Mouse (Mus musculus): ENCODE results near the gene Lat. TPM values are rescaled to one million over a fixed set of nuclear protein-coding genes. Genes with fewer than 3 reads are reported as not detected.
"Not testable (repeated sequence)": the region's sequence is repeated elsewhere in the genome, so short reads cannot be mapped to it uniquely, and the experiment has no call there.

Gene Lat
- total RNA-seq (2021) = 1 to 10 TPM; 1.2 to 1.9 TPM
- long read RNA-seq = 0 reads

DNA sequence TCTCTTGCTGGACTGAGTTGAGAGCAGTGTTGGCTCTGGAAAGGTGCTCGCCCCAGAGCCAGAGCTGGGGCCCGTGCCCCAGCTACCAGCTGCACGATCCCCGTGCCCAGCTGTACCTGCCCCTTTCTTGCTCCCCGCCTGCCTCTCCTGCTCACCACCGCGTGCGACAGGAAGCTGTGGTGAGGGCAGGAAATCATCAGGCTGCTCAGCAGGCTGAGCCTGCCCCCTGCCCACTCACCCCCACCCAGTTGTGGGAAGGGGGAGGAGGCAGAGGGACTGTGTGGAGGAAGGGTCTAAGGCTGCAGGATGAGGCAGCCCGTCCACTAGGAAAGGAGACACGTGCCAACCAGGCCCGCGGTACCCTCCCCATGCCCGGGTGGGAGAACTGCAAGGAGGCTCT lies at the start of gene Lat:
Gene Lat, minus strand, starts transcription at position 178 of the 400 bp plus-strand sequence.
- DNase-seq (ENCODE audit: low spot score in 2 of 2) = no peak

DNA sequence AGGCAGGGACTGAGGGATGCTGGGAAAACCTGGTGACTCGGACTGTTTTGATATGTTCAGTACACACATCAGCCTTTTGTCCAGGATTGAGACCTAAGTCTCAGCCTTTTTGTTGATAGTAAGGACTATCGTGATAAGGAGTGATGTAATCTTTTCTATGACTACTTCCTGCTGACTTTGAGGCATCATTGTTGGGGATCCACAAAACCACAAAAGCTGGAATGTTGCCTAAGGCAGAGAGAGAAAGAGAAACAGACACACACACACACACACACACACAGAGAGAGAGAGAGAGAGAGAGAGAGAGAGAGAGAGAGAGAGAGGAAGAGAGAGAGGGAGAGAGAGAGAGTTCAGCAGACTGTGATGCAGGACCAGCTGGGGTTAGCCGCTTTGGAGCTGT lies 49.1 kb upstream of the Lat start:
- DNase-seq (ENCODE audit: low spot score in 2 of 2) = no peak

DNA sequence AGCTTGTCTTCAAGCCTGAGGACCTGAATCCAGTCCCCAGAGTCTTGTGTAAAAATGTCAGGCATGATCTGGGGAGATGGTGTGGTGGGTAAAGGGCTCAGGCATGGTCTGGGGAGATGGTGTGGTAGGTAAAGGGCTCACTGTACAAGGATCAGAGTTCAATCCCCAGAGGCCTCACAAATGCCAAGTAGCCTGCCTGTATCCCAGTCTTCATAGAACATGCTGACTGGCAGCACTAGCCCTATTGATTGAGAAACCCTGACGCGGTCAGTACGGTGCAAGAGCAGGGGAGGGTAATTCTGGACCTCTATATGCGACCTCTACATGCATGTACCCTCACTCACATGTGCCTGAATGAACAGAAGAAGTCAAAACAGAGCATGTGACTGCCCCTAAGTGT lies 48.2 kb upstream of the Lat start:
- DNase-seq (ENCODE audit: low spot score in 2 of 2) = no peak

DNA sequence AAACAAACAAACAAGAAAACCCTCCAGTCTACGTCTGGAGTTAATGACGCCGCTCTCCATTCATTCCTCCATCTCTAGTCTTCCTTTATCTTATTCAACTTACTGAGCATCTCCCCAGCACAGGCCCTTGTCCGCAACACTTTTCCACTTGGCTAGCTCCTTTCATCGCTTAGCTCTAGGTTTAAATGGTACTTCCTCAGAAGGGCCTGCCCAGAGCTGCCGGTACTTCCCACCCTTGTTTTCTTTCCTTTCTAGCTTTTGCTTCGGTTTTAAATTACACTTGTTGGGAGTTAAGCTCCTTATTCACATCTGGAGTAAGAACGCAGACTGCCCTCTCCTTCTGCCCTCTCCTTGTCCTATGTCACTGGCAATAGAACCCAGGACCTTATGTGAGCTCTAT lies 47.7 kb upstream of the Lat start:
- DNase-seq (ENCODE audit: low spot score in 2 of 2) = no peak

DNA sequence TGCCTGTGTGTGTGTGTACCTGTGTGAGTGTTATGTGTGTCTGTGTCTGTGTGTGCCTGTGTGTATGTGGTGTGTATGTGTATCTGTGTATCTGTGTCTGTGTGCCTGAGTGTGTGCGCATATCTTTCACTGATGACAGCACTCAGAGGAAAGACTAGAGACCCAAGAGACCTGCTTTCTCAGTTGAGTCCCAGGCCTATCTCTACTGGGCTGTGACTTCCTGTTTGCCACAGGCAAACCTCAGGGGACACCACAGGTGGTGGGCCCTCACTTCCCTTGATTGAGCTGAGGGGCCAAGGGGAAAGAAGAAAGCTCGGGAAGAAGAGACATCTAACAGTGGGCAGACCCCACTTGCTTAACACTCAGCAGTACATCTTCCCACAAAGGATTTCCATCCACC lies 47.2 kb upstream of the Lat start:
- no peak for DNase-seq (ENCODE audit: low spot score in 2 of 2)

DNA sequence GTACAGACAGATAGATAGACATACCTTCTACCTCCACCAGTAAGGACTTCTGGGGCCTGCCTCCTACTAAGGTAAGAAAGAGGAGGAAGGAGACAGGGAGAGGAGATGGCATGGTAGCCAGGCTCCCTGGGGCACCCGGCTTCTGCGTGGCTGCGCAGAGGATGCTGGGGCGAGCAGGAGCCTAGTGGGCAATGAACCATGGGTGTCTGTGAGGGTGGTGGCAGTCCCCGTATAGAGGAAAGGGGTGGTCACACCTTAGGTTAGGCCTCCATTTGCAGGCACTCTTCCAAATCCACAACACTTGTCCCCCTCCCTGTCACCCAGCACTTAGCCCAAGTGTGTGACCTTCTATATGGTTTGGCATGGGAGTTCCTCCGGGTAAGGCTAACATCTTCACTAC lies 45.4 kb upstream of the Lat start, which contains the start of gene Cd19:
Gene Cd19, minus strand, starts transcription at position 165 of the 400 bp plus-strand sequence.
- no peak for DNase-seq (ENCODE audit: low spot score in 2 of 2)

DNA sequence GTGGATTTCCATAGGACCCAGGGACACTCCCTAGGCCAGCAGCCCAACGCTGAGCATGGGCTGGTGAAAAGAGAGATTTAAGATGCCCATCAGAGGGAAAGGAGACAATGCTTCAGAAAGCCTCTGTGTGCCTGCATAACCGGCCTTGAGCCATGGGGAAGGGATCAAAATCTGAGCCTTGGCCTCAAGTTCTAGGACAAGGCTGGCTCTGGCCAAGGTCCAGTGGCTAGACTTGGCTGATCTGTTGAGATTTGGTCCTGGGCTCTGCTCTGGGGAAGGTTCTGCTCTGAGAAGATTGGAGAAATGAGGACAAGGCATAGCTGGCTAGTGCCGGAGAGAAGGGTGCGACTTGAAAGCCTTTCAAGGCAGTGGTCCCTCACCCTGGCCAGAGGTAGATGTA lies 41.7 kb upstream of the Lat start:
- DNase-seq (ENCODE audit: low spot score in 2 of 2) = no peak

DNA sequence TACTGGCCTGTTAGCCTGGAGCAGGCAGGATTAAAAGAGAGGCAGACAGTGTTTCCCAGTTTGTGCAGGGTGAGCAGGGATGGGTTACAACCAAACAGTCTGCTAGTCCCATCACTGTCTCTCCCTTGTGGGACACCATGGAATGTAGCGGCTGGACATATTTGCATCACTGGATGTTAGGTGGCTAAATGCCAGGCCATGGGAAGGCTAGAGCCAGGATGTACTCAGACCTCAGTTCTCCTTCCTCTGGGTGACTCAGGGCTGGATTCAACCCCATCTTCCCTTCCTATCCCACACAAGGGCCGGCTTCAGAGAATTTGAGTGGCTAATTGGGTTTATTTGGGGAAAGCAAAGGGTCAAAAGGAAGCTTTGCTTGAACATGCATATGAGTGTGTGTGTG lies 39.3 kb upstream of the Lat start:
- DNase-seq (ENCODE audit: low spot score in 2 of 2) = no peak

DNA sequence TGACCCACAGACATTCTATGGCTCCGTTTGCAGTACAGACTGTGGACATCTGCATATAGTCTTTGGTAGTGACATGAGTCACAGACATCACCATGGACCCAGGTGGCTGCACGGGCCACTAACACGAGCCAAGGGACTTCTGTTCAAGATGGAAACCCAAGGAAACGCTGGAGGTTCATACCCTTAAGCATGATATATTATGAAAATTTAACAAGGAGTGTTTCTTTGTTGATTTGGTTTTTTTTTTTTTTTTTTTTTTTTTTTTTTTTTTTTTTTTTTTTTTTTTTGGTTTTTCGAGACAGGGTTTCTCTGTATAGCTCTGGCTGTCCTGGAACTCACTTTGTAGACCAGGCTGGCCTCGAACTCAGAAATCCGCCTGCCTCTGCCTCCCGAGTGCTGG lies 33.1 kb upstream of the Lat start:
- DNase-seq (ENCODE audit: low spot score in 2 of 2) = not testable (repeated sequence)

DNA sequence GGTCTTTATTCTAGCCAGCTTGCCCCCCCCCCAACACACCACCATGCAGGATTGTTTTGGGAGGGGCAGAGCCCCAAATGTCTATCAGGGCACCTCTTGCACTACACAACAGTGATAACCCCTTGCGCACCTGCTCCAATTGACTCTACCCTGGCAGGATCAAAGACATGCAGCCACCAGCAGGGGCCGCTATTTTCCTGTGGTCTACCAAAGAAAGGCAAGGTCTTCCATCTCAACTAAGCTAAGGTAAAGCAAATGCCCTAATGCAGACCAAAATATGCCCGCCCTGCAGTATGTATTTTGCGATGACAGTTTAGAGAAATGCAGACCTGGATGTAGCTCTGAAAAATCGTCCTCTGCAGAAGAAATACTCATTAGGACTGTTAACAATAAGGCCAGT lies 30.2 kb upstream of the Lat start:
- DNase-seq (ENCODE audit: low spot score in 2 of 2) = peak; percentile 53 to 85

DNA sequence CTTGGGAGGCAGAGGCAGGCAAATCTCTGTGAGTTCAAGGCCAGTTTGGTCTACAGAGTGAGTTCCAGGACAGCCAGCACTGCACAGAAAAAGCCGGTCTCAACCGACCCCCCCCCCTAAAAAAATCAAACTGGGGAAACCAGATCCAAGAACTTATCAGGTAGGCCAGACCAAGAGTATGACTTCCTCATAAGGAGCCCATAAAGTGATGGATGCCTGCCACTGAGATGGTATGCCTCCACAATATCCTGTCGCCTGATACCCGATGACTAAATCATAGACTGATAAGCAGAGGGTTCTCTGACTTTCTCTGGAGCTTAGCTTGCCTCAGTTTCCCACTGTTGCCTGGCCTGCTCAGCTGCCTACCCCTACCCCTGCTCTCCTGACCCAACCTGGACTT lies 28.5 kb upstream of the Lat start:
- DNase-seq (ENCODE audit: low spot score in 2 of 2) = no peak

DNA sequence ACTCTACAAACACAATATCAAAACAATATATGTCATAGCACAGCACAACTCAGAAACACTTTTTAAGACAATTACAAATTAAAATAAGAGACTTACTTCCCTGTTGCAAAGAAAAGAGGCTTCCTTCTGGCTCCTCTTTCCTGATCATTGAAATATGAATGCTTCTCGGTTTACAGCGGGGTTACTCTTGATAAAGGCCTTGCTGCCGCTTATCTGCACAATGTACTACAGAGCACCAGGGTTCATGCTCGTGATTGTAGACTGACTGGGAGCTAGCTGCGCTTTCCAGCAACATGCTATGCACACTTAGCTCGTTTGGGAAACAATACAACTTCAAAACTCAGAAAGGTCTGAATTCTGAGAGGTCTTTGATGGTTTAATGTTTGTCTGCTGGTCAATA lies 27.9 kb upstream of the Lat start:
- DNase-seq (ENCODE audit: low spot score in 2 of 2) = no peak

DNA sequence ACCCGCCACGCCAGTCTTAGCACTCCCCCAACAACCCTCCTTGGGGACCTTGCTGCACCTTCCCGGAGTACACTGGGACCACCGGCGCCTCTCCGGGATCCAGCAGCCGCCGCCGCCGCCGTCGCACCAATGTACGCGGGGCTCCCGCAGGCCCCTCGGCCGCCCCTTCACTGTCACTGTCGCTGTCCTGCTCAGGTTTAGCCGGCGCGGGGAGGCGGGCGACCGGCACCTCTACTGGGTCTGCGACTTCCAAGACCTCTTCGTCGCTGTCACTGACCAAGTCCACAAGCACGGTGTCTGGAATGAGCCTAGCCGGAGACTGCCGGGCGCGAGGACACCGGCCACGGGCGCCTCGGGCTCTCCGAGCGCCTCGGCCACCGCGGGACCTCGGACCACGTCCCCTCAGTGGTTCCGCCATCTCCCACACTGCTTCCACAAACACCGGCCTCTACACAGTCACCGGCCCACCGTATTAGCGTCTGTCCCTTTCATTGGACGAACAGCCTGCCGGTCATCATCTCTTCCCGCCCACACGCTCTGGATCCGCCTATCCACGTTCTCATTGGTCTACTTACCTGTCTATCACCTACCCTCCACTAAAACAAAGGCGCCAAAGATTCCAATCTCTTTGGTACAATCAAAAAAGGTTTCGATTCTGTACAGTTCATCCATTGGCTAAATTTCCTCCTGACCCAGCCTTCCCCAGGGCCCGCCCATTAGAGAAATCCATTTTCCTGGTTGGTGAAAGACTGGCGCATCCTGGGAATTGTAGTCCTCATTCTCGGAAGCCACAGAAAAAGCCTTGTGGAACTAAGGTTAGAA lies 27.1 kb upstream of the Lat start, which contains the start of gene Nfatc2ip:
Gene Nfatc2ip, minus strand, starts transcription at position 440 of the 822 bp plus-strand sequence.
- peak; percentile 94 to 100 for DNase-seq (ENCODE audit: low spot score in 2 of 2)

DNA sequence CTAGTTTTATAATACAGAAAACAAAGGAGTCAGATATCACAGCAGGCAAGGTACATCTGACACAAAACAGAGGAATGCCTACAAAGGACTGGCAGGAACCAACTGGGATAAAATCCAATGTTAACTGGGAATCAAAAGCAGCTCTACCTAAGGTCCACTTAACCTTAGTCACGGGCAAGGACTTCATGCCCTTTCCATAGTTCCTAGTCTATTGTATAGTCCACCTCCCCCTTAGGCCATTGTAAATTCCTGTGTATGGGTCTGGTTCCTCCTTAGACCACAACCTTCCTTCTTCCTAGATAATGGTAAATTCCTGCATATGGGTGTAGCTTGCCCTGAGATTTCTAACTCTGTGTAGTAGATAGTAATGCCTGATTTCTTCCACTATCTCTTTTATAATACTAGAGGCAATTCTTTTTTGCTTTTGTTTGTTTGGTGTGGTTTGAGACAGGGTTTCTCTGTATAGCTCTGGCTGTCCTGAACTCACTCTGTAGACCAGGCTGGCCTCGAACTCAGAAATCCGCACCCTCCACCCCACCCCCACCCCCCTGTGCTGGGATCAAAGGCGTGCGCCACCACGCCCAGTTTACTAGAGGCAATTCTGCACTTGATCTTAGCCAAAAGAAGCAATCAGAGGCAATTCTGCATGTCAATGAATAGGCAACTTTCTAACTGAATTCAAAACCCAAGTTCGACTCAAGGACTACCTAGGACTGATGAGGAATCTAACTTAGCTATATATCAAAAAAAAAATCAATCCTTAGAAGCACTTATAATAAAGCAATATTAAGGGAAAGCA lies 22.9 kb upstream of the Lat start:
- DNase-seq (ENCODE audit: low spot score in 2 of 2) = not testable (repeated sequence)

DNA sequence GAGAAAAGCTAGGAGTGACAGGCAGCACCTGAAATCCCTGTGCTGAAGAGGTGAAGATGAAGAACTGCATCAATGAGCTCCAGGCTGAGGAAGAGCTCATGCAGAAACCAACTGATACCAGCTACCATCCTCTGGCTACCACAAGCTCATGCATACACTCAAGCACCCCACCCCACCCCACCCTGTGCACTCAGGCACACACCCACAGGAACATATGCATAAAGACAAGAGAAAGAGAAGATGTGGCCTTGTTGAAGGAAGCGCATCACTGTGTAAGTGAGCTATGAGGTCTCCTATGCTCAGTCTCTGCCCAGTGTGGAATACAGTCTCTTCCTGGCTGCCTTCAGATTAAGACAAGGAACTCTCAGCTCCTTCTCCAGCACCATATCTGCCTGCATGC lies 18.8 kb upstream of the Lat start:
- no peak for DNase-seq (ENCODE audit: low spot score in 2 of 2)

DNA sequence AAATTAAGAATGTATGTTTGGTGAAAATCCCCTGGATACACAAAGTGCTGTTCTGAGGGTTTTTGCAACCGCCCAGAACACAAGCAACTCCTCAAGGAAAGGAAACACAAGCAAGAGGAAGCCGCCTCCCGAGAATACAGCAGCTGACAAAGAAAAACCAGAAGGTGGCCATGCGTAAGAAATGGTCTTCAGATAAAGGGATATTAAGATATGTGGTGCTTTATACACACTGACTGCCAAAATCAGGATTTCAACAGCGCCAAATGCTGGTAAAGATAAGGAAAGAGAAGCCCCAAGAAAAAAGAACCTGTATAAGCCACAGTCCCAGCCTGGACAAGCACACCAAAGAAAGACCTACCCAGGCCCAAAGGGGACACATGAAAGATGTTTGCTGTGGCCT lies 14.2 kb upstream of the Lat start:
- DNase-seq (ENCODE audit: low spot score in 2 of 2) = no peak

DNA sequence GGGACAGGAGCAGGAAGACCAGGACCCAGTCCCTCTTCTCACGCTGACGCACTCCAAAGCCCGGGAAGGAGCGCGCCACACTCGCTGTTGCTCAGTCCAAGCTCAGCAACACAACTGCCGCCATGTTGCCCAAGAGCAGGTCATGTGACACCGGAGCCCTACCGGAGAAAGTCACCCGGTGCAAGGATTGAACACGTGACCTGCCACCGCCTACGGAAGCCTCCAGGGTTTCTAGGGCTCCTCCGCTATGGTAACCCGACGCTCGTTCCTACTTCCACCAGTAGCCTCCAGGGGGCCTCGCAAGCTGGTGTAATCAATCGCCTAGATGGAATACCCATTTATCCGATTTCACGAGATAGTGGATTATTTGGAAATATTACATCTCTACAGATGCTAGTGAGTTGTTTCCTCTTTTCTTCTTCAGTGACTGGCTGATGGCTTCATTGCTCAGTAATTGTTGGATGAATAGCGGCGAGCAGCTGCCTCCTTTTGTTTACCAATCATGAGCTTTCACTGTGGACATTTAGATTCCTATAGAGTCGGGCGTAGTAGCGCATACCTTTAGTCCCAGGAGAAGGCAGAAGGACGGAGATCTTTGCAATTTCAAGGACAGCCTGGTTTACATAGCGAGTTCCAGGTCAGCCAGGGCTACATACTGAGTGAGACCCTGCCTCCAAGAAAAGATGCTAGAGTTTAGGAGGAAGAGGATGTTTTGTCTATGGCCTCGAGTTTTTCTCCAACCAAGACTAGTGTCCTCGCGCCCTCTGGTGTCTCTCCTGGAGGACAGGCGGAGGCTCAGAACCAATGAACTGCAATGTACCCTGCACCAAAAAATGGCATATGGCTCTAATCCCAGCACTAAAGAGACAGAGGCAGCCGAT lies 8.1 kb upstream of the Lat start, which contains the start of gene Spns1:
Gene Spns1, minus strand, starts transcription at position 173 of the 881 bp plus-strand sequence.
- peak; percentile 97 to 100 for DNase-seq (ENCODE audit: low spot score in 2 of 2)

DNA sequence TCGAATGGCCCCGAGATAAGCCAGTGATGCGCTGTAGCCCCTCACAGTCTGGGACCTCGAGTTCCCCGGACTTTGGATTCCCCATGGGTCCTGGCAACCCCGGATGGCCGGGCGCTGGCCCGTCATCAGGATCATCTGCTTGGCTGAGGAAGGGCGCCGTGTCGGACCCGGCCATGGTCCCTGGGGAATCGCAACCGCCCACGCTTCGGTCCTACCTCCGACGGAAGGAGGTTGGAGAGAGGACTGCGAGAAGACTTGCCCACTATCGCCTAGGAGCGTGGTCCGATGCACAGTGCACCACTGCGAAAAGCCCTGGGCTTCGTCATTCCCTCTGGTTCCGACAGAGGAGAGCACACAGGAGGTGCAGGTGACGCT lies 7.5 kb upstream of the Lat start:
- no peak for DNase-seq (ENCODE audit: low spot score in 2 of 2)

DNA sequence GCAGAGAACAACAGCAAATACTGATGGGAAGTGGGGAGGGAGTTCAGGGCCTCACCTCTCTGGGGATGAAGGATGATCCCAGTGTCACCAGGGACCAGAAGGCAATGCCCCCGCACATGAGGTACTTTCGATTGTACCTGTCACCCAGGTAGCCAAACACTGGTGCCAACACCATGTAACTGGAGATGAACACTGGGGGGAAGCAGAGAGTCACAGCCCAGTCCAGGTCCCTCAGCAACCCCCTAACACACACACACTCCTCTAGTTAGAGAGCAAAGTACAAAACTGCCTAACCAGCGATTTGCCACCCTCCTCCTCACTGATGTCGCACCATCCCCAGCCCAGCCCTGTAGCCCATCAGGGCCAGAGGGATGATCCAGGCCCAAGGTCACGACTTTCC lies 5.6 kb upstream of the Lat start:
- DNase-seq (ENCODE audit: low spot score in 2 of 2) = no peak

DNA sequence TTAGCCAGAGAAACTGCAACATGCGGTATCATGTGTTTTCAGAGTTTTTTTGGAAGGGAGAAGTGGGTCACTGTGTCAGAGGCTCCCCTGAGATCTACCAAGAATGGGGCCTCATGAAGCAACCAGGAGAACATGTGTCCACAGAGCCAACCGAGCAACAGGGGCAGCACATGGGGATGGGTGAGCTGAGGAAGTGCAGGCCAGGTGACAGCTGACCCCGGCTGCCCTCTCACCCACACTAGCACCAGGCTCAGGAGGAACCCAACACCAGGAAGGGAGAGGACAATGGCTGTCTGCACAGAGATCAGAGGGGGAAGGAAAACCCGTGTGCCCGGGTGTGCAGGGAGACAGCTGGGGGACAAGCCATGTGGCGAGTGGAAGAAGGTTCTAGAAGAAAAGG lies 5.2 kb upstream of the Lat start:
- no peak for DNase-seq (ENCODE audit: low spot score in 2 of 2)

DNA sequence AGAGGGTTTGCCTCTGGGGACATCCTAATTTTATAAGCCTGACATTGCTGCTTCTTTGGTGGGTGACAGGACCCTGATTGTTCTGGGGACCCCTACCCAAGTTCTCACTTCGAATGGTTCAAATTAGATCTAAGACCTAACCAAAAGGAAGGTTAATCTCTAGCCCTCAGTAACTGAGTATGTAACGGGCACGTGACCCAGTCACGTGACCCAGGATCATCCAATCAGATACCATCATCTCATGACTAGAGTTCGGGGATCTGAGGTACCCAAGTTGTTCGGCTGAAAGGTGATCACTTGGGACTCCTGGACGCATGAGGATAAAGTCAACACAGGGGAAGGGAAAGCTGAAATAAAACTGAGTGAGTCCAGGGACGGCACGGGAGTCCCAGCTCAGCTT lies 3.6 kb upstream of the Lat start:
- DNase-seq (ENCODE audit: low spot score in 2 of 2) = no peak
